ENCODE assay signal across 13 mouse cellular contexts in genomic region chr6:120442171-120442749, GRCm38 (mm10). TPM values are rescaled to one million over a fixed set of nuclear protein-coding genes. Genes with fewer than 3 reads are reported as not detected.
"Had no signal": no experiment of that assay in that cellular context is flagged by ENCODE, and none has a peak within 500 bp of the region (broad histone marks: within the 10 kb centered on the region; RNA-seq: fewer than 3 reads in every experiment).

No protein-coding gene starts in this region.

- H3K27me3 ChIP-seq: liver, embryonic 12.5 days; lung, embryonic 15.5 days; midbrain, embryonic 13.5 days; neural tube, embryonic 15.5 days had no signal

- H3K27ac ChIP-seq: left cerebral cortex, adult 2 months; limb, embryonic 10.5 days; liver, embryonic 12.5 days; lung, embryonic 15.5 days; midbrain, embryonic 13.5 days; neural tube, embryonic 15.5 days had no signal

- H3K9ac ChIP-seq: liver, embryonic 12.5 days; lung, embryonic 15.5 days; midbrain, embryonic 13.5 days; neural tube, embryonic 15.5 days had no signal

- H3K9me3 ChIP-seq: limb, embryonic 10.5 days; liver, embryonic 12.5 days; lung, embryonic 15.5 days; midbrain, embryonic 13.5 days; neural tube, embryonic 15.5 days had no signal

- DNase-seq: right cerebral cortex, adult 18-20 months; right cerebral cortex, postnatal 25 days; thymus, postnatal 4 days had no signal

- ATAC-seq: intestine, embryonic 16.5 days; liver, embryonic 12.5 days; midbrain, embryonic 13.5 days had no signal

- H3K4me3 ChIP-seq: left cerebral cortex, adult 2 months; limb, embryonic 10.5 days; liver, embryonic 12.5 days; lung, embryonic 15.5 days; midbrain, embryonic 13.5 days; myocyte; neural tube, embryonic 15.5 days had no signal

- H3K4me1 ChIP-seq: limb, embryonic 10.5 days; liver, embryonic 12.5 days; lung, embryonic 15.5 days; midbrain, embryonic 13.5 days; neural tube, embryonic 15.5 days had no signal

- H3K4me2 ChIP-seq: liver, embryonic 12.5 days; lung, embryonic 15.5 days; midbrain, embryonic 13.5 days; neural tube, embryonic 15.5 days had no signal

RNA-seq across cellular contexts. Expression of gene Tmem121b, which starts 51.3 kb away (rescaled TPM):
- total RNA-seq: megakaryocyte-erythroid progenitor cell, adult 5-6 weeks had no signal
- polyA plus RNA-seq: liver, embryonic 16.5 days had no signal
